Mouse (Mus musculus) stomach, postnatal 0 days (tissue): ENCODE data around the gene Otogl. TPM values are rescaled to one million over a fixed set of nuclear protein-coding genes. Genes with fewer than 3 reads are reported as not detected.

Source experiments
- ATAC-seq: fragments of 200-750 bp; cut with Nextera tagmentation; 2 replicates; pipeline ENCODE4 v1.8.0; 2017; ENCODE audit not compliant: low FRiP score, low TSS enrichment
- DNase-seq: peaks from one replicate; pipeline ENCODE4 v3.0.0-alpha.2; 2016; ENCODE audit warnings: low spot score
- H3K27ac ChIP-seq: fragments of 300-500 bp; sonication (generic); replicated peaks from 2 replicates; pipeline ENCODE4 v1.5.1; 2014; ENCODE audit warnings: mild to moderate bottlenecking, control low read depth
- H3K27me3 ChIP-seq: fragments of 300-500 bp; sonication (generic); 2 replicates; pipeline ENCODE4 v1.6.1; 2014; ENCODE audit warnings: low read length; ENCODE audit not compliant: control insufficient read depth, insufficient read depth
- H3K36me3 ChIP-seq: fragments of 300-500 bp; sonication (generic); 2 replicates; pipeline ENCODE4 v1.6.1; 2014; ENCODE audit warnings: low read length, mixed read lengths; ENCODE audit not compliant: control insufficient read depth, insufficient read depth
- H3K4me1 ChIP-seq: fragments of 300-500 bp; sonication (generic); replicated peaks from 2 replicates; pipeline ENCODE4 v1.6.1; 2014; ENCODE audit warnings: antibody characterized with exemption; ENCODE audit not compliant: control insufficient read depth, insufficient read depth
- H3K4me2 ChIP-seq: fragments of 300-500 bp; sonication (generic); replicated peaks from 2 replicates; pipeline ENCODE4 v1.6.1; 2014; ENCODE audit warnings: low read depth, mild to moderate bottlenecking, control low read depth, moderate library complexity
- H3K4me3 ChIP-seq: fragments of 300-500 bp; sonication (generic); 2 replicates; pipeline ENCODE4 v1.5.1; 2014; ENCODE audit warnings: low read depth, low read length, control low read depth
- H3K9ac ChIP-seq: fragments of 300-500 bp; sonication (generic); 2 replicates; pipeline ENCODE4 v1.6.1; 2014; ENCODE audit warnings: mild to moderate bottlenecking, low read length, control low read depth, mixed read lengths
- H3K9me3 ChIP-seq: fragments of 300-500 bp; sonication (generic); 2 replicates; pipeline ENCODE4 v1.6.1; 2016; ENCODE audit warnings: low read length; ENCODE audit not compliant: control insufficient read depth
- CTCF ChIP-seq: IDR thresholded peaks from 2 replicates; pipeline ENCODE4 v1.5.1; 2016; ENCODE audit warnings: antibody characterized with exemption, low read depth, mild to moderate bottlenecking, moderate library complexity
- EP300 ChIP-seq: optimal IDR thresholded peaks from 2 replicates; pipeline ENCODE3; 2016; ENCODE audit warnings: antibody characterized with exemption
- WGBS: fragments of 180-500 bp; shearing (Covaris S2); extraction: QIAGEN DNeasy Blood & Tissue Kit; methylation state at CpG from one replicate; pipeline ENCODE4 v1.1.7; 2014; 5-methylcytosine and 5-hydroxymethylcytosine counted together
- polyA plus RNA-seq: library from polyadenylated mRNA; unstranded; fragments of >200 nt; fragmentation: Nextera tagmentation; extraction: Ambion mirVana; gene quantifications from 2 replicates; pipeline ENCODE4 v1.2.1, GENCODE M21; 2015

Gene Otogl
- polyA plus RNA-seq, 1 experiment from 2014 or later = 0.02 TPM

DNA sequence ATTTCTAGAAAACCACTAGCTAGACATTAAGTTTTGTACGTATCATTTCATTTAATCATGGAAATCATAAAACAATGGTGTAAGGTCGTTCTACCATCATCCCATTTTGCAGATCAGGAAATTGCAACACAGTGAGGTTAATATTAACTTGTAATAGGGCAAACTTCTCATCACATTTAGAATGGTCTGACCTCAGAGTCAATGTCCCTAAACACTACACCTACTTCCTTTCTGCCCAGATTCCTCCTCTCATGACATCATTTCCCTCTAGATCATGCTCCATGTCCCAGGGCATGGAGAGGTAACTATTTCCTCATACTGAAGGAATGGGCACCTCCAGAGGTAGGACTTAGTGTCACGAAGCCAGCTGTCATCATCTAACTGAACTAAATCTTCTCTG, 22.1 kb upstream of the Otogl start:
- Histone ChIP-seq H3K4me3 (no peak overlapping the region), H3K9ac (no peak overlapping the region), H3K27ac (no peak overlapping the region), H3K9me3 (no peaks in the 10 kb centered on the region), H3K27me3 (no peaks in the 10 kb centered on the region), H3K36me3 (no peaks in the 10 kb centered on the region), H3K4me1 (0 out of 2 replicates have a peak, but pooled peaks cover 2% of the 10 kb centered on the region), H3K4me2 (no peak overlapping the region)
- no peak for ATAC-seq
- WGBS = 82% methylated on average over 3 of the region's 3 CpGs
- TF ChIP-seq EP300 (no peak), CTCF (no peak)
- no peak for DNase-seq

DNA sequence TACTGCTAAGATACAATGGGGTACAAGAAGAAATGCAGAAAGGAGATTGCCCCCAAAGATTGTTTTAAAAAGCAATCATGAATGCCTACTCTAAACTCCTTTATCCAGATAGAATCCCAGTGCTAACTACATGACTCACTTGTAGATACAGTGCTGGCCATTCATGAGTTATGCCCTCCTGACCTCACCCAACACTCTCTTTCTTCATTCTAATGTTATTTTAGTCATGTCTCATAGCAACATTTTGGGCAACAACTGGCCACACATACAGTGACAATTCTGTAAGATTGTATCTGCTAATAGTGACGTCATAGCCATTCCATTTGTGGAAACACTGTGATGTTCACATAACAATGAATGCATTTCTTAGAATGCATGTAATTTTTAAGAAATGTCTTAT, 21.6 kb upstream of the Otogl start:
- 64% methylated on average over 1 of the region's 1 CpGs for WGBS
- H3K27ac ChIP-seq = no peak overlapping the region
- no peaks in the 10 kb centered on the region for H3K27me3 ChIP-seq
- no peak overlapping the region for H3K4me2 ChIP-seq
- H3K4me1 ChIP-seq = 0 out of 2 replicates have a peak, but pooled peaks cover 2% of the 10 kb centered on the region
- DNase-seq (no peak), ATAC-seq (peak; percentile 59; the same call in 1 of the 2 replicates)
- H3K9ac ChIP-seq = no peak overlapping the region
- no peak for TF ChIP-seq EP300
- no peaks in the 10 kb centered on the region for H3K9me3 ChIP-seq
- no peak overlapping the region for H3K4me3 ChIP-seq
- no peaks in the 10 kb centered on the region for H3K36me3 ChIP-seq

DNA sequence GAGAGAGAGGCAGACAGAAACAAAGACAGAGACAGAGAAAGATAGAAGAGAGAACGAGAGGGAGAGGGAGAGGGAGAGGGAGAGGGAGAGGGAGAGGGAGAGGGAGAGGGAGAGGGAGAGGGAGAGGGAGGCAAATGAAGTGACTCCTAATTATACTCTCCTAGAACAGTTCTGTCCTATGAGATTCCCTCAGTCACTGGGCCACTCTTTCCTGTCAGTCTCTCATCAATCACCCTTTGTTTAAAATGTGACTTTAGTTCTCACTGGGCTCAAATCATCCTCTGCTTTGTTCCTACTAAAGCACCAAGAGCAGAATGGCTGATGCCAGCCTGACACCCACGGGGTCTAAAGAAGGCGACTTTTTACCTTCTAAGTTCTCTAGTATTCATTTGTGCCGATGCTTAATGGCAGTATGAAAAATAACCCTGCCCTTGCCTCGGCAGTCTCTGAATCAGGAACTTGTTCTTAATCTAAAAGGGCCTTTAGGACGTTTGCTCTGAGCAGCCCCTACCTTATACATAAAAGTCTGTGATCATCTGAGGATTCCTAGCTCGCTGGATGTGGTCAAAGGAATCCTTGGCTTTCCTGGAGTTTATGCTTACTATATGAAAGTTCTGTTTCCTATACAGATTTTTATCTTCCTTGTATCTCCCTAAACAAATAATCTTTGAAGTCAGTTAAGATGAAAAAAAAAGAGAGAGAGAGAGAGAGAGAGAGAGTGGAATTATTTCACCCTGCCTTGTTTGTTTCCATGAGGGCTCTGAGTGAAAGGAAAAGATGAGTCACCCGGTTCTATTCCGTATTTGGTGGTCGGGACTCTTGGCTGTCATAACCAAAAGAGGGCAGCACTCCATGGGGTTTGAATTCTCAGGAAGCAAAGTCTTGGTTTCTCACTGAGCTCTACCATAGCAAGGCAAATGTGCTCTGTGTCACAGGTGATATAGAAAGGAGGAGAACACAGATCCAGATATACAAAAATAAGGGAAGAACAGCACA, 20.2 kb upstream of the Otogl start:
- peak; percentile 58 for DNase-seq
- peak; percentile 84; the same call in 1 of the 2 replicates for ATAC-seq
- WGBS = 15% methylated on average over 10 of the region's 10 CpGs

DNA sequence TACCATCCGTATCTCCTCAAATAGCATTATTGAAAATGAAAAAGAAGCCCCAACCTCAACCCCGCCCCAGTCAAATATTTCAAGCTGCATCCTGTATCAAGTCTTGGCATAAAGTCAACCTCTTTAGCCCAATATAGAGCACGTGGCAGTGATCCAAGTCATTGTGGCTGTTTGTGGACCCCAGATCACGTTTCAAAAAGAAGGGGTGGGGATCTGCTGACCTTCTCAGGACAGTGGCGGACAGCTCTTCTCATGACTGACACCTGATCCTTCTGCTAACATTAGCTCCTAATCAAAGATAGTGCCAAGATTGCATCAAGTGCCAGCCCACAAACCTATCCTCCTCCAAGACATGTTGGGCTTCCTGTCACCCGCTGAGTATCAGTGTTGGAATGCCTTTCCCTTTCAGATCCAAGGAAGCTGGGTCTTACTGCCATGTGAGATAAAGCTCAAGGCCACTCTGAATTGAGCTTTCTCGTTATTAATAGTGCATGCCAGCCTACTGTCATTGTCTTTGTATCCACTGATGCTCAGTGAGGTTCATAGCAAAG, 18.6 kb upstream of the Otogl start:
- 40% methylated on average over 7 of the region's 7 CpGs for WGBS
- no peaks in the 10 kb centered on the region for H3K9me3 ChIP-seq
- H3K36me3 ChIP-seq = no peaks in the 10 kb centered on the region
- H3K27ac ChIP-seq = no peak overlapping the region
- no peak overlapping the region for H3K9ac ChIP-seq
- no peak for ATAC-seq
- DNase-seq = no peak
- TF ChIP-seq CTCF (no peak), EP300 (no peak)
- 0 out of 2 replicates have a peak, but pooled peaks cover 2% of the 10 kb centered on the region for H3K4me1 ChIP-seq
- H3K4me3 ChIP-seq = no peak overlapping the region
- no peaks in the 10 kb centered on the region for H3K27me3 ChIP-seq
- no peak overlapping the region for H3K4me2 ChIP-seq

More for the DNA sequence above, 20.2 kb upstream of the Otogl start:
- peak; percentile 82 for TF ChIP-seq CTCF
- peak; percentile 67 for TF ChIP-seq EP300
- Histone ChIP-seq H3K4me3 (no peak overlapping the region), H3K4me1 (0 out of 2 replicates have a peak, but pooled peaks cover 2% of the 10 kb centered on the region), H3K36me3 (no peaks in the 10 kb centered on the region), H3K4me2 (no peak overlapping the region), H3K27ac (peak overlapping the region; percentile 77), H3K9ac (no peak overlapping the region), H3K9me3 (no peaks in the 10 kb centered on the region), H3K27me3 (no peaks in the 10 kb centered on the region)

DNA sequence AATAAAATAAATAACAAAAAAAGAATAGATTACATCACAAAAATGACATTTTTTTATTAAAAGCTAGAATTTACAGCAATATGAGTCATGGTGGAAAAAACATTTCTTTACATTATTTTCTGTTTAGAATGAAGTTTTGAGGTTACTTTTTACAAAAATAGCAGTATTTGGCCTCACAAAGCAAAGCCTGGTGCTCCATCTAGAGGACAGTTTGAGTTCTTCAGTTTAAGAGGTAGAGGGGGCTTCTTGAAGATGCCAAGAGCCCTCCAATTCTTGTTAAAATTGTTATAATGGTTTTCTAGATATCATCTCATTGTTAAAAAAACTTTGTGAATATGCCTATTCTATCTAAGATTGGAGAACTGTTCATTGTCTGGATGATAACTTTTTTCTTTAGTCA, 13.4 kb upstream of the Otogl start:
- DNase-seq (no peak), ATAC-seq (no peak)
- Histone ChIP-seq H3K27me3 (no peaks in the 10 kb centered on the region), H3K4me2 (no peak overlapping the region), H3K9ac (no peak overlapping the region), H3K4me1 (no peaks in the 10 kb centered on the region), H3K4me3 (no peak overlapping the region), H3K9me3 (no peaks in the 10 kb centered on the region), H3K36me3 (no peaks in the 10 kb centered on the region), H3K27ac (no peak overlapping the region)
- TF ChIP-seq CTCF (peak; percentile 69), EP300 (no peak)

DNA sequence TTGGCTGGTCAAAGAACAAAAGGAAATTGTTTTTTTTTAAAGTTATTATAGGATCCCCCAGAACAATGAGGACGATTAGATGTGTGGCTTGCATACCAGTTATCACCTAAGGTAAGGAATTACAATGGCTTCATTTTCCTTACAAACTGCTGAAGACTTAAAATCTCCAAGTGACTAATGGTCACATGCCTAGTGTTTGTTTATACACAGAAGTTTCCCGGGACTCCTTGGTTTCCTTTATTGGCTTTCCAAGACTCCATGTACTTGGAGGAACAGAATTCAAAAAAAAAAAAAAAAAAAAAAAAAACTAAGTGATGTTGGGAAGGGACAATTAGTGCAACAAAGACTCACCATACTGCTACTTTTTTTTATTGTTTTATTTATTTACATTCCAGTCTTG, 11.9 kb upstream of the Otogl start:
- WGBS = 28% methylated on average over 2 of the region's 2 CpGs
- H3K4me3 ChIP-seq = no peak overlapping the region
- no peaks in the 10 kb centered on the region for H3K4me1 ChIP-seq
- no peaks in the 10 kb centered on the region for H3K9me3 ChIP-seq
- DNase-seq (no peak), ATAC-seq (no peak)
- H3K27me3 ChIP-seq = no peaks in the 10 kb centered on the region
- TF ChIP-seq EP300 = no peak
- TF ChIP-seq CTCF = no peak
- no peak overlapping the region for H3K4me2 ChIP-seq
- H3K36me3 ChIP-seq = no peaks in the 10 kb centered on the region
- no peak overlapping the region for H3K9ac ChIP-seq
- H3K27ac ChIP-seq = no peak overlapping the region
